Comparison of ENCODE assay signal across 8 mouse cellular contexts in the genomic region with DNA sequence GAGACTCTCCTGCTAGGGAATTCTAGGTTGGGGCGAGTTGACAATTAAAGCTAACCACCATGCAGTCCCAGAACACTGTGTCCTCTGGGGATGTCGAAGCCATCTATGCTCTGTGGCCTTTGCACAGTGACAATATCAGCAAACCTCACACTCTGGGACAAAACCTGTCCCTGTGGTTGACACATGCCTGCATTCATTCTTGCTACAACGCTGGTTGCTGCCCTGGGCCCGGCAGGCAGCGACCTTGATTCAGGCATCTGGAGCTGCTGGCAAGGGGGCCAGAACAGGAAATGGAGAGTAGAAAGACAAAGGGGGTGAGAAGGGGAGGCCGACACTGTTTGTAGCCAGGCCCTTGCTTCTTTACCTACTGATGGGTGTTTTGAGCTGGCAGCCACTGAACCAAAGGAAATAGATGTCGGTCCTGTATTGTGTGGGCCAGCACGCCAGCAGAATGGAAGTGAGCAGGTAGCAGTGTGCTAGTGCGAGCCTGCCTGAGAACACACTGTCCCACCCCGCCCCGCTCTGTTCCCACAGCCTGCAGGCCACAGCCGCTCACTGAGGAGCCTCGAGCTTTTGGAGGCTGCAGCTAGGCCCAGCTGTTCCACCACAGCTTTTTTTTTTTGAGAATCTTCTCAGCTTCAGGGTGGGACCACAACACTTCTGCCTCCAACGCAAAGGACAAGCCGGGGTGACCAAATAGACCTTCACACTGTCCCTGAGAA. TPM values are rescaled to one million over a fixed set of nuclear protein-coding genes. Genes with fewer than 3 reads are reported as not detected.
A peak's percentile ranks its signal among the peaks of the same experiment; 100 is the strongest.
DNase-seq lines count a peak whose midpoint lies in the region; ATAC-seq lines count a peak whose summit lies in the region.
"Not testable (repeated sequence)": the region's sequence is repeated elsewhere in the genome, so short reads cannot be mapped to it uniquely, and the experiment has no call there.

No protein-coding gene starts in this region.

- H3K36me3 ChIP-seq in heart, embryonic 12.5 days; intestine, embryonic 14.5 days (ENCODE audit: control insufficient read depth, insufficient read depth, low read length); lung, embryonic 15.5 days: not testable (repeated sequence)

- ATAC-seq in heart, embryonic 12.5 days (ENCODE audit: insufficient number of reproducible peaks, low FRiP score): 0 out of 2 replicates have a peak, but pooled peaks have one; percentile 10
- ATAC-seq in intestine, embryonic 14.5 days (replicated peaks; ENCODE audit: low FRiP score, low TSS enrichment, low read depth): peak; percentile 61
- ATAC-seq in lung, embryonic 15.5 days (ENCODE audit: borderline replicate concordance, extremely low read depth, low FRiP score, low TSS enrichment): peak; percentile 28; the same call in 1 of the 2 replicates
- peak; percentile 13; the same call in 1 of the 2 replicates for ATAC-seq in monocyte, adult 5-6 weeks (replicated peaks; ENCODE audit: insufficient number of reproducible peaks, low FRiP score, low TSS enrichment, poor library complexity, severe bottlenecking)

- 45% methylated on average over 11 of the region's 15 CpGs for WGBS in heart, embryonic 12.5 days
- WGBS in intestine, embryonic 14.5 days: 45% methylated on average over 6 of the region's 15 CpGs
- WGBS in lung, embryonic 15.5 days: 18% methylated on average over 11 of the region's 15 CpGs

- not testable (repeated sequence) for H3K27me3 ChIP-seq in heart, embryonic 12.5 days (replicated peaks); intestine, embryonic 14.5 days (replicated peaks; ENCODE audit: control insufficient read depth, insufficient read depth, low read length); lung, embryonic 15.5 days

- not testable (repeated sequence) for H3K9me3 ChIP-seq in heart, embryonic 12.5 days (replicated peaks); intestine, embryonic 14.5 days (ENCODE audit: control insufficient read depth, low read length); lung, embryonic 15.5 days

- peak; percentile 37 for DNase-seq in ZHBTc4 (ENCODE audit: low read depth, low spot score)
- DNase-seq in gastrocnemius, adult 18-20 months (ENCODE audit: low spot score): peak; percentile 24
- DNase-seq in intestine, embryonic 14.5 days (ENCODE audit: low spot score): not testable (repeated sequence)
- DNase-seq in testis, postnatal 14 days (ENCODE audit: low spot score): peak; percentile 67
- peak; percentile 53 for DNase-seq in urinary bladder, postnatal 14 days (ENCODE audit: low spot score)

- not testable (repeated sequence) for H3K4me3 ChIP-seq in heart, embryonic 12.5 days; intestine, embryonic 14.5 days (ENCODE audit: low read depth, low read length); lung, embryonic 15.5 days

- not testable (repeated sequence) for H3K4me1 ChIP-seq in heart, embryonic 12.5 days (replicated peaks); intestine, embryonic 14.5 days (replicated peaks; ENCODE audit: control insufficient read depth, insufficient read depth, low read length); lung, embryonic 15.5 days

- not testable (repeated sequence) for H3K4me2 ChIP-seq in heart, embryonic 12.5 days; intestine, embryonic 14.5 days (ENCODE audit: low read length); lung, embryonic 15.5 days

- H3K27ac ChIP-seq in heart, embryonic 12.5 days (ENCODE audit: poor library complexity, severe bottlenecking); intestine, embryonic 14.5 days (ENCODE audit: low read depth); lung, embryonic 15.5 days: not testable (repeated sequence)

- not testable (repeated sequence) for H3K9ac ChIP-seq in heart, embryonic 12.5 days; intestine, embryonic 14.5 days (ENCODE audit: low read length); lung, embryonic 15.5 days

RNA-seq across cellular contexts. Expression of gene Dynlt1c, which starts 5.5 kb away (rescaled TPM):
- total RNA-seq in gastrocnemius, adult 18-20 months (2021): 1 to 10 TPM; 1.4 to 1.6 TPM
- polyA plus RNA-seq in heart, embryonic 12.5 days (2016; fragmentation: Nextera tagmentation; extraction: Ambion mirVana): 18.5 and 22.4 TPM in 2 replicates
- polyA plus RNA-seq in intestine, embryonic 14.5 days (2014; fragmentation: Nextera tagmentation; extraction: Ambion mirVana): 36.1 and 44.8 TPM in 2 replicates
- 34.2 and 36.9 TPM in 2 replicates for polyA plus RNA-seq in lung, embryonic 15.5 days (2015; fragmentation: Nextera tagmentation; extraction: Ambion mirVana)
- 13.5 to 33.0 TPM (median 22.2 TPM) in 3 replicates for total RNA-seq in monocyte, adult 5-6 weeks (2017)

RNA-seq across cellular contexts. Expression of gene Dynlt1f, which starts 59.8 kb away (rescaled TPM):
- total RNA-seq in gastrocnemius, adult 18-20 months (2021): 10 to 100 TPM; 41.3 to 45.1 TPM
- polyA plus RNA-seq in heart, embryonic 12.5 days (2016; fragmentation: Nextera tagmentation; extraction: Ambion mirVana): 215 and 226 TPM in 2 replicates
- 323 and 326 TPM in 2 replicates for polyA plus RNA-seq in intestine, embryonic 14.5 days (2014; fragmentation: Nextera tagmentation; extraction: Ambion mirVana)
- 261 and 273 TPM in 2 replicates for polyA plus RNA-seq in lung, embryonic 15.5 days (2015; fragmentation: Nextera tagmentation; extraction: Ambion mirVana)
- 31.2 to 93.9 TPM (median 54.5 TPM) in 3 replicates for total RNA-seq in monocyte, adult 5-6 weeks (2017)

Comparison
In these comparisons a context has a peak if more than half of its experiments do, and no peak if none do; other contexts are left out.
1. ATAC-seq: peak in every context shown above with its lines; median percentile 61 in intestine, embryonic 14.5 days; 28 in lung, embryonic 15.5 days; 13 in monocyte, adult 5-6 weeks; 10 in heart, embryonic 12.5 days.